Mouse (Mus musculus): ENCODE data around the gene Il1rapl2.
"Not testable (repeated sequence)": the region's sequence is repeated elsewhere in the genome, so short reads cannot be mapped to it uniquely, and the experiment has no call there.

The Il1rapl2 gene

DNA sequence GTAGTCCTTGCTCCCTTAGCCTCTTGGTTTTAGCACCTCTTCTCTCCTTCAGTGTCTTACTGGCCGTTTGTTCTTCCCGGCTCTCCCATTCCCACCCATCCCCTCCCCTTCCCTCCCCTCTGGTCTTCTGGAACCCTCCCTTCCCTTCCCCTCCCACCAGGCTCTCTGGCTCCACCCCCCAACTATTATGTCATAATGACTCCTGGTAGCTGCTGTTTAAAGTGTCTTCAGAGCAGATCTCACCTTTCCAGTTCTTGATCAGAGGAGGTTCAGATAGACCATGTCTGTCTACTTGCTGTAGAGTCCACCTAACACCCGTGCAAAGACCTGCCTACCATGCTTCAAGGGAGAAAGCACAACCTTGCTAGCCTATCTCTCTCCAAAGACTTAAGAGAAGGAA lies 639.1 kb downstream of the Il1rapl2 start, which contains the start of gene Tex13a:
Tex13a (minus strand) TSS at position 101 of the 400 bp plus-strand sequence.
- DNase-seq, result no peak

DNA sequence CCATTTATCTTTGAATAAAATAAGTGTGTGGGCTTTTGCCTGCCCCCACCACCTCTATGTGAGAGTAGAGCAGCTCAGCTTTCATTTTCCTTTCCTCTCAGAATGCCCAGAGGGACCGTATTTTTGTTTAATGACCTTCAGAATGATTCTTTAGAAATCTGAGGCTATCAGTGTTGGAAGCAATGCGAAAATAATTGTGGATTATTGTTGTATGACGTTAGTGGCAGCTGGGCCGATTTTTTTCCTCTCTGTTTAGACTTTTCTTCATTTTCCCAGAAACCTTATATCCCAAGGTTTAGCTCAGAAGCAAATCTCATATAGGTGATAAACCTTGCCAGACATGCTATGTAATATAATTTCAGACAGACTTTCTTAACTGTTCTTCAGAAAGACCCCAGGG lies 664.2 kb downstream of the Il1rapl2 start:
- DNase-seq, result no peak

DNA sequence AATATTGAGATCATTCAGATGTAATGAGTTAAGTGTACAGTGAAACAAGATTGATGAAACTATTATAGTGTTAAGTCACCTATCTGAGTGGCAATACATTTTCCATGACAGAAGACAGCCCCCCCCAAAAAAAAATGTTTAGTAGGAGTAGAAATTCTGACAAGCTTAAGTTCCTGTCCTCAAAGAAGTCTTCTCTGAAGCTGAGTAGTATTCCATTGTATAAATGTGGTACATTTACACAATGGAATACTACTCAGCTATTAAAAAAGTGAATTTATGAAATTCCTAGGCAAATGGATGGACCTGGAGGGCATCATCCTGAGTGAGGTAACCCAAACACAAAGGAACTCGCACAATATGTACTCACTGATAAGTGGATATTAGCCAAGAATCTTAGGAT lies 778.3 kb downstream of the Il1rapl2 start:
- DNase-seq, result not testable (repeated sequence)

GRCm38 (mm10) chrX:138433794-138434193 lies 863.4 kb downstream of the Il1rapl2 start:
- no peak for DNase-seq

GRCm38 (mm10) chrX:138437939-138438338 lies 867.5 kb downstream of the Il1rapl2 start:
- no peak for DNase-seq

GRCm38 (mm10) chrX:138449856-138450255 lies 879.4 kb downstream of the Il1rapl2 start:
- DNase-seq, result no peak

GRCm38 (mm10) chrX:138478488-138478887 lies 908.1 kb downstream of the Il1rapl2 start:
- DNase-seq, result no peak

DNA sequence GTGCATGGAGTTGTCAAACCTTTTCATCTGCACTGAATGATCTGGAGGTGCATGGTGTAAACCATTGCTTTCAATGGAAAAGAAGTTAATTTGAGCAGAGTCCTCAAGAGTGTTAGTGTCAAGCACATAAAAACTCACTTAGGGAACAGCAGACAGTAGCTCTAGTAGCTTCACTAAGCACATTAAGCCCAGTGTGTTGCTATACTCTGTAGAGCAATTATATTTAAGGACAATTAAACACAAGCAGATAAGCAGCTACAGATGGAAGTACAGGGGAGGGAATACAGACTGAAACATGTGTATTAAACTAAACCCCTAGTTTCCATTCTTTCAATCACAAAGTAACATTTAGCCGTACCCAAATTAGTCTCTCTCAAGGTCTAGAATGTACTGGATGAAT lies 930.1 kb downstream of the Il1rapl2 start:
- no peak for DNase-seq

GRCm38 (mm10) chrX:138505049-138505448 lies 934.6 kb downstream of the Il1rapl2 start:
- DNase-seq, result no peak

- no peak for DNase-seq
These were observed 1049.7 kb downstream of the Il1rapl2 start for GRCm38 (mm10) chrX:138620106-138620505.

GRCm38 (mm10) chrX:138625311-138625710 lies 1054.9 kb downstream of the Il1rapl2 start:
- peak in 1 of 2 experiments; percentile 5 for DNase-seq

DNA sequence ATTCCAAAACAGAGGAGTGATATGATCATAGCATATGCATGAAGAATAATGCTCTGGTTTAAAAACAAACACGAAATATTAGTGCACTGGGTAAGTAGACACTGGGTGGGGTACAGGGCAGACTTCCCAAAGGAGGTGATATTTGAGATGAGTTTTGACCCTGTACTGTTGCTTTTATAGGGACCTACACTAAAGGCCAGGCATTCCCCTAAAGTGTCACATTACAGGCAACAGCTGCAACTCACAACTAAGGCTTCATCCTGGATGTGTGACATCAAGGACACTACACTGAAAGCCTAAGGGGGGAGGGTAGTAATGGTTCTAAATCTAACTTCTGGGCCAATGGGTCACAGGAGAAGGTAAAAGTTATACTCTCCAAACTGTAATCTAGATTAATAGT lies 1152.0 kb downstream of the Il1rapl2 start:
- no peak for DNase-seq

- no peak for DNase-seq
These were observed 1230.5 kb downstream of the Il1rapl2 start for GRCm38 (mm10) chrX:138800958-138801357.

DNA sequence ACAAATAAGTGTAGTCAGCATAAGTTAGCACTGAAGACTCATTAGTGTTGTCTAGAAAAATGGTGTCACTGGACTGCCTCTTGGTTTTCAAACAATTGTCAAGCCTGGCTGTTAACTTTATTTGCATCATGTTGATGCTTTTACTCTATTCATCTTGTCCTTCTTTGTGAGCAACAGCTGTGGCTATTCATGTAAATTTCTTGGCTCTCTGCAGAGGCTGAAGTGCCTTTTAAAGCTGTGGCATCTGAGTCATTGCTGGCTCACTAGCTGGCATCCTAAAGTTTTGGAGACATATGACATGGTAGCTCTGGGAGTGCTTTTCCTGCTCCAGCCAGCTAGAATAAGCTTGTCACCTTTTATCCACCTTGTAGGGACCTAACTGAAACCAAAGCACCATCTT lies 1261.5 kb downstream of the Il1rapl2 start:
- no peak for DNase-seq

DNA sequence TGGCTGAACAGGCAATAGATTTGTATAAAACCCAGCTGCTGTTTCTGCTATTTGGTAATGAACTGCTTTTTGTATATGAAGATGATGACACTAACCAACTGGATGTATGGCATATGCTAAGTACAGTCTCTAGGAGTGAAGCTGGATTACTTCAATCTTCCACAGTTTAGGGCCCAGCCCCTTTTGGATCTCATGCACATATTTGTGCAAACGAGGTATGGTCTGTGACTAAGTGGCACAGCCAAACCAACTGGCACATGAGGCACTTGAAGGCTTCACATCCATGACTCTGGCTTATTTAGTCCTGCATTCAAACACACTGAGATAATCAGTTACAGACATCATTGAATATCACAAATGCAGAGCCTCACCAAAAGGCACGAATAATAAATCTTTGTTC lies 1263.5 kb downstream of the Il1rapl2 start:
- no peak for DNase-seq

- no peak for DNase-seq
These were observed 1268.0 kb downstream of the Il1rapl2 start for GRCm38 (mm10) chrX:138838381-138838780.

Measured in cerebellum, postnatal 10 days (tissue).